Mouse (Mus musculus): Measurements from ENCODE around the gene Prr9. TPM values are rescaled to one million over a fixed set of nuclear protein-coding genes. Genes with fewer than 3 reads are reported as not detected.

Prr9 gene
- 0.14 TPM in 1 of 2 replicates, not detected in the other for polyA plus RNA-seq (2012; rRNA removed)

GRCm38 (mm10) chr3:92123847-92124246 is at the start of gene Prr9:
Prr9 (minus strand) TSS chr3:92123947.
- DNase-seq = no peak
- no peak within 1 kb of the TSS for H3K4me3 ChIP-seq (ENCODE audit: control insufficient read depth, insufficient read depth, low read length)
- WGBS = 74% methylated on average over 5 of the region's 5 CpGs
- H3K4me1 ChIP-seq (replicated peaks; ENCODE audit: control insufficient read depth, insufficient read depth, low read length) = no peaks in the 10 kb centered on the region
- no peak within 1 kb of the TSS for H3K27ac ChIP-seq (ENCODE audit: control insufficient read depth, insufficient read depth, low read length)
- TF ChIP-seq POLR2A (IDR thresholded peaks at IDR 0.05; ENCODE audit: control insufficient read depth, extremely low read depth, insufficient read depth, low read length, poor library complexity) (no peak), CTCF (IDR thresholded peaks at IDR 0.05; ENCODE audit: borderline replicate concordance, control insufficient read depth, extremely low read depth, insufficient read depth, low read length, poor library complexity) (no peak)
- no peaks in the 10 kb centered on the region for H3K27me3 ChIP-seq (ENCODE audit: control insufficient read depth, insufficient read depth, low read length)
- H3K36me3 ChIP-seq (ENCODE audit: control insufficient read depth, insufficient read depth, low read length) = no peaks in the 10 kb centered on the region

- no peak overlapping the region for H3K4me3 ChIP-seq (ENCODE audit: control insufficient read depth, insufficient read depth, low read length)
- DNase-seq = no peak
- H3K27ac ChIP-seq (ENCODE audit: control insufficient read depth, insufficient read depth, low read length) = no peak overlapping the region
- no peaks in the 10 kb centered on the region for H3K27me3 ChIP-seq (ENCODE audit: control insufficient read depth, insufficient read depth, low read length)
- H3K4me1 ChIP-seq (replicated peaks; ENCODE audit: control insufficient read depth, insufficient read depth, low read length) = no peaks in the 10 kb centered on the region
- 93% methylated on average over 3 of the region's 3 CpGs for WGBS
- TF ChIP-seq POLR2A (IDR thresholded peaks at IDR 0.05; ENCODE audit: control insufficient read depth, extremely low read depth, insufficient read depth, low read length, poor library complexity) (no peak), CTCF (IDR thresholded peaks at IDR 0.05; ENCODE audit: borderline replicate concordance, control insufficient read depth, extremely low read depth, insufficient read depth, low read length, poor library complexity) (no peak)
- H3K36me3 ChIP-seq (ENCODE audit: control insufficient read depth, insufficient read depth, low read length) = no peaks in the 10 kb centered on the region
Measured at GRCm38 (mm10) chr3:92169847-92170246, 46.1 kb upstream of the Prr9 start.

DNA sequence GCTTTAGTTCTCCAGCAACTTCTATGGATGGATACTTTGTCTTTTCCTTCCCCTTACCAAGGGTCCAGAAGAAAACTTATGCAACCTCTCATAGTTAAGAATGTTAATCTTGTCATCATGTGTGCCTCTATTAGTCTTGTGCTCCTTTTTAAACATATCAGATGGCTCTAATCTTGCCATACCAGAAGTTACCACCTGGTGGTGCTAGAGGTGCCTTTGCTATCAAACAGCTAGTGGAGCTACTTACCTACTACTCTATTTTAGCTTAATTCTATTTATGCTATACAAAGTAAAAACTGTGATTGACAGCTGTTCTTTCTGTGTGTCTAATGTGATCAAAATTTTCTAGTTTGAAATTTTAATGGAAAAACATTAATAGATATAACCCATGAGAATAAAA is 29.6 kb upstream of the Prr9 start:
- Histone ChIP-seq H3K27me3 (ENCODE audit: control insufficient read depth, insufficient read depth, low read length) (no peaks in the 10 kb centered on the region), H3K36me3 (ENCODE audit: control insufficient read depth, insufficient read depth, low read length) (no peaks in the 10 kb centered on the region), H3K27ac (ENCODE audit: control insufficient read depth, insufficient read depth, low read length) (no peak overlapping the region), H3K4me3 (ENCODE audit: control insufficient read depth, insufficient read depth, low read length) (no peak overlapping the region), H3K4me1 (replicated peaks; ENCODE audit: control insufficient read depth, insufficient read depth, low read length) (no peaks in the 10 kb centered on the region)
- no peak for DNase-seq
- TF ChIP-seq CTCF (IDR thresholded peaks at IDR 0.05; ENCODE audit: borderline replicate concordance, control insufficient read depth, extremely low read depth, insufficient read depth, low read length, poor library complexity) (no peak), POLR2A (IDR thresholded peaks at IDR 0.05; ENCODE audit: control insufficient read depth, extremely low read depth, insufficient read depth, low read length, poor library complexity) (no peak)

DNA sequence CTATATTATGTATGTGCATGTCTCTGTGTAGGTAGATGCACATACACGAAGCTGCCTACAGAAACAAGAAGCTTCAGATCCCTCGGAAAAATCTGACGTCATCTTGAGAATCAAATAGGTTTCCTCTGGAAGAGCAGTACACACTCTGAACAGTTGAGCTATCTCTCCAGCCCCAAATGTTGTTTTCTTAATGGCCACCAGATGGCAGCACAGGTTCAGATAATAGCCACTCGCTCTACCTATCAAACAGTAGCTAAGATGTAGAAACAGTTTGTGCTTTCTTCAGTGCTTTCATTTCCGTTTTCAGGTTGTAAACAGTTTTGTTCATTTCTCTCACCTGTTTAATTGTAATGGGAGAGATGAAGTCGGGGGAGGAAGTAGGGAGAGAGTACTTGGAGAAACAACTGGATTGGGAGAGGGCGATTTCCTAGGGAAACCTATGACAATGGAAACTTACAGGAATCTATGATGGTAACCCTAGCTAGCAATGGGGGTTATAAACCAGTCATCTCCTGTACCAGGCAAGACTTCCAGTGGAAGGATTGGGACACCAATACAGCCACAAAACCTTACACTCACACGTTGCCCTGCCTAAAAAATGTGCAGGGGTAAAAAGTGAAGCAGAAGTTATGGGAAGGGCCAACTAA is 27.0 kb upstream of the Prr9 start:
- H3K27me3 ChIP-seq (ENCODE audit: control insufficient read depth, insufficient read depth, low read length) = no peaks in the 10 kb centered on the region
- H3K27ac ChIP-seq (ENCODE audit: control insufficient read depth, insufficient read depth, low read length) = no peak overlapping the region
- no peaks in the 10 kb centered on the region for H3K4me1 ChIP-seq (replicated peaks; ENCODE audit: control insufficient read depth, insufficient read depth, low read length)
- H3K4me3 ChIP-seq (ENCODE audit: control insufficient read depth, insufficient read depth, low read length) = no peak overlapping the region
- no peak for DNase-seq
- no peaks in the 10 kb centered on the region for H3K36me3 ChIP-seq (ENCODE audit: control insufficient read depth, insufficient read depth, low read length)
- TF ChIP-seq POLR2A (IDR thresholded peaks at IDR 0.05; ENCODE audit: control insufficient read depth, extremely low read depth, insufficient read depth, low read length, poor library complexity) = no peak
- no peak for TF ChIP-seq CTCF (IDR thresholded peaks at IDR 0.05; ENCODE audit: borderline replicate concordance, control insufficient read depth, extremely low read depth, insufficient read depth, low read length, poor library complexity)
- 23% methylated on average over 8 of the region's 8 CpGs for WGBS

DNA sequence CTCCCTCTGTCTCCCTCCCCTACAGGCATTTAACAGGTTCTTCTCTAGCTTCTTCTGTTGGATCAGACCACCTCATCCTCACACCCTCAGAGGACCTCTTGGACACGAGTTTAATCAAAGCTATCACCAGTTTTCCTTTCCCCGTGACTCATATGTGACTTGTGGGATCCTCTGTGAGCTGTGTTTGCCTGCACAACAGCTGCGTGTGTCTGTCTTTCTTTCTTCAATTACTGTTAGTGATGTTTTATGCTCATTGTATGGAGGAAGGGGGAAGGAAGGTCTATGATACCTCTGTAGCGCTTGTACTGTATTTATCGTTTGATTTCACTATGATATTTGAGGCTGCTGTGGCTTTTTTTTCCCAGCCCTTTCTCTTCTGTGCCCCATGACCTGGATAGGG is 24.2 kb upstream of the Prr9 start:
- Histone ChIP-seq H3K36me3 (ENCODE audit: control insufficient read depth, insufficient read depth, low read length) (no peaks in the 10 kb centered on the region), H3K27me3 (ENCODE audit: control insufficient read depth, insufficient read depth, low read length) (no peaks in the 10 kb centered on the region), H3K27ac (ENCODE audit: control insufficient read depth, insufficient read depth, low read length) (no peak overlapping the region), H3K4me1 (replicated peaks; ENCODE audit: control insufficient read depth, insufficient read depth, low read length) (no peaks in the 10 kb centered on the region), H3K4me3 (ENCODE audit: control insufficient read depth, insufficient read depth, low read length) (no peak overlapping the region)
- DNase-seq = no peak
- WGBS = 74% methylated on average over 5 of the region's 5 CpGs
- TF ChIP-seq CTCF (IDR thresholded peaks at IDR 0.05; ENCODE audit: borderline replicate concordance, control insufficient read depth, extremely low read depth, insufficient read depth, low read length, poor library complexity) = no peak
- TF ChIP-seq POLR2A (IDR thresholded peaks at IDR 0.05; ENCODE audit: control insufficient read depth, extremely low read depth, insufficient read depth, low read length, poor library complexity) = no peak

- Histone ChIP-seq H3K27ac (ENCODE audit: control insufficient read depth, insufficient read depth, low read length) (no peak overlapping the region), H3K4me1 (replicated peaks; ENCODE audit: control insufficient read depth, insufficient read depth, low read length) (no peaks in the 10 kb centered on the region), H3K36me3 (ENCODE audit: control insufficient read depth, insufficient read depth, low read length) (no peaks in the 10 kb centered on the region), H3K27me3 (ENCODE audit: control insufficient read depth, insufficient read depth, low read length) (no peaks in the 10 kb centered on the region), H3K4me3 (ENCODE audit: control insufficient read depth, insufficient read depth, low read length) (no peak overlapping the region)
- no peak for TF ChIP-seq POLR2A (IDR thresholded peaks at IDR 0.05; ENCODE audit: control insufficient read depth, extremely low read depth, insufficient read depth, low read length, poor library complexity)
- TF ChIP-seq CTCF (IDR thresholded peaks at IDR 0.05; ENCODE audit: borderline replicate concordance, control insufficient read depth, extremely low read depth, insufficient read depth, low read length, poor library complexity) = no peak
- 60% methylated on average over 2 of the region's 2 CpGs for WGBS
- no peak for DNase-seq
Measured at GRCm38 (mm10) chr3:92147420-92147819, 23.7 kb upstream of the Prr9 start.

DNA sequence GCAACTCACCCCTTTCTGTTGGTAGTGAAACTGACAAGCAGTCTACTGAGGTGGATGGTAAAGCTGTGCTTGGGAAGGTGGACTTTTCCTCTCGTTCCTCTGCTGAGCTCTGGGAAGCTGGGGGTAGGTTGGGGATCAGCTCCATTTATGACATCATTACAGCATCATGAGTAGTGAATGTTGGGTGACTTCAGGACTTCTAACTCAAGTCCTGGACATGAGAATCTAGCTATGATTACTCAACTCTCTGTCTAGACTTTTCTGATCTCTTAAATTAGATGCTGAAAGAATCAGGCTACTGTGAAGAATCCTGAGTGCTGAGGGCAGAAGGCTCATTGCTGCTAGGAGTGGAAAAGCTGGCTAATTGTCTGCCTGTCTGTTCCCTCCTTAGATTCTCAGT is 18.9 kb upstream of the Prr9 start, which contains the start of gene Lelp1:
Gene Lelp1, minus strand, starts transcription at position 101 of the 400 bp plus-strand sequence.
- WGBS = 54% methylated on average over 1 of the region's 1 CpGs
- H3K4me1 ChIP-seq (replicated peaks; ENCODE audit: control insufficient read depth, insufficient read depth, low read length) = no peaks in the 10 kb centered on the region
- no peaks in the 10 kb centered on the region for H3K36me3 ChIP-seq (ENCODE audit: control insufficient read depth, insufficient read depth, low read length)
- no peaks in the 10 kb centered on the region for H3K27me3 ChIP-seq (ENCODE audit: control insufficient read depth, insufficient read depth, low read length)
- H3K27ac ChIP-seq (ENCODE audit: control insufficient read depth, insufficient read depth, low read length) = no peak within 1 kb of the TSS
- DNase-seq = no peak
- no peak within 1 kb of the TSS for H3K4me3 ChIP-seq (ENCODE audit: control insufficient read depth, insufficient read depth, low read length)
- TF ChIP-seq POLR2A (IDR thresholded peaks at IDR 0.05; ENCODE audit: control insufficient read depth, extremely low read depth, insufficient read depth, low read length, poor library complexity) (no peak), CTCF (IDR thresholded peaks at IDR 0.05; ENCODE audit: borderline replicate concordance, control insufficient read depth, extremely low read depth, insufficient read depth, low read length, poor library complexity) (no peak)

Data from thymus, adult 2 months (tissue).